Mouse (Mus musculus) forebrain, embryonic 13.5 days (tissue): ENCODE data around the gene Pde10a. TPM values are rescaled to one million over a fixed set of nuclear protein-coding genes. Genes with fewer than 3 reads are reported as not detected.
A peak's percentile ranks its signal among the peaks of the same experiment; 100 is the strongest.

ENCODE experiments used
- ATAC-seq: fragments of 200-750 bp; cut with Nextera tagmentation; 2 replicates; pipeline ENCODE4 v1.8.0; 2017
- H3K27ac ChIP-seq: fragments of 300-500 bp; sonication (generic); 2 replicates; pipeline ENCODE4 v1.5.1; 2015; ENCODE audit warnings: inconsistent platforms, mild to moderate bottlenecking, moderate library complexity
- H3K27me3 ChIP-seq: fragments of 300-500 bp; sonication (generic); 2 replicates; pipeline ENCODE4 v1.6.1; 2015; ENCODE audit warnings: mild to moderate bottlenecking, inconsistent platforms
- H3K36me3 ChIP-seq: fragments of 300-500 bp; sonication (generic); 2 replicates; pipeline ENCODE4 v1.6.1; 2015; ENCODE audit warnings: mild to moderate bottlenecking, inconsistent platforms; ENCODE audit not compliant: poor library complexity, severe bottlenecking
- H3K4me1 ChIP-seq: fragments of 300-500 bp; sonication (generic); 2 replicates; pipeline ENCODE4 v1.6.1; 2015; ENCODE audit warnings: inconsistent platforms
- H3K4me2 ChIP-seq: fragments of 300-500 bp; sonication (generic); 2 replicates; pipeline ENCODE4 v1.6.1; 2015; ENCODE audit warnings: inconsistent platforms, mild to moderate bottlenecking, moderate library complexity
- H3K4me3 ChIP-seq: fragments of 300-500 bp; sonication (generic); 2 replicates; pipeline ENCODE4 v1.5.1; 2015; ENCODE audit warnings: mild to moderate bottlenecking, inconsistent platforms
- H3K9ac ChIP-seq: fragments of 300-500 bp; sonication (generic); 2 replicates; pipeline ENCODE4 v1.6.1; 2015; ENCODE audit warnings: mild to moderate bottlenecking, inconsistent platforms
- H3K9me3 ChIP-seq: fragments of 300-500 bp; sonication (generic); replicated peaks from 2 replicates; pipeline ENCODE4 v1.6.1; 2016; ENCODE audit warnings: inconsistent platforms
- WGBS: fragments of 180-500 bp; shearing (Covaris S2); methylation state at CpG from one replicate; pipeline ENCODE4 v1.1.7; 2015; 5-methylcytosine and 5-hydroxymethylcytosine counted together
- polyA plus RNA-seq: library from polyadenylated mRNA; unstranded; fragments of >200 nt; fragmentation: Nextera tagmentation; extraction: Ambion mirVana; gene quantifications from 2 replicates; pipeline ENCODE4 v1.2.1, GENCODE M21; 2015

Pde10a gene
- polyA plus RNA-seq, 1 experiment from 2014 or later = 13.4 TPM

DNA sequence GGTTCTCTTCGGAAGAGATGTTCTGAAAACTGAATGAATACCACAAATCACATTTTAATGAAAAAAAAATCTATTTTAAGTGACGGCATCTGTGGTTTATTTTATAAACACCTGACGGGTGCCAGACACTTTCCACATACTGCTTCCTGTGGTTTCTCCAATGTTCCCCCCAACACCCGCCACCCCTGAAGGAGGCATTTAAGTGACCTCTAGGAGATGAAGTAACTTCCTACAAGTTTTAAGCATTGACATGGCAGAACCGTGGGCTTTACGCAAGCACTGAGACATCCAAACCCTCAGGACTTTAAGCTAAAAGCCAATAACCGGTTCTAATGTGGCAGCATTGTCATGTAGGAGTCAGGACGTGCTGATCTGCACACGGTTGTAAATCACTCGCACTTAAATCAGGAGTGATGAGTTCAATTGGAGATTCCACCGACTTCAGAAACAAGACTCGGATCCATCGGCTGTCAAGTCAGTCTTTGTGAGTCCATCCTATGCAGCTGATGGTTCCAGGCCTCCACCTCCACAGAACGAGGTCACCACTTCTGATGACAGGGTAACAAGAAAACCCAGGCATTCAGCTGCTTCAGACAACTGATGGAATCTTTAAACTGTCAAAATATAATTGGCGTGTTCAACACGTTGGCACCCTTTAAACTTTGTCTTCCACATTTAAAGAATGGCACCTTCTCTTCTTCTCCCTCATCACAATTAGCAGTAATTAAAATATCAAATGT, 115.7 kb downstream of the Pde10a start:
- ATAC-seq = no peak
- 84% methylated on average over 16 of the region's 16 CpGs for WGBS

DNA sequence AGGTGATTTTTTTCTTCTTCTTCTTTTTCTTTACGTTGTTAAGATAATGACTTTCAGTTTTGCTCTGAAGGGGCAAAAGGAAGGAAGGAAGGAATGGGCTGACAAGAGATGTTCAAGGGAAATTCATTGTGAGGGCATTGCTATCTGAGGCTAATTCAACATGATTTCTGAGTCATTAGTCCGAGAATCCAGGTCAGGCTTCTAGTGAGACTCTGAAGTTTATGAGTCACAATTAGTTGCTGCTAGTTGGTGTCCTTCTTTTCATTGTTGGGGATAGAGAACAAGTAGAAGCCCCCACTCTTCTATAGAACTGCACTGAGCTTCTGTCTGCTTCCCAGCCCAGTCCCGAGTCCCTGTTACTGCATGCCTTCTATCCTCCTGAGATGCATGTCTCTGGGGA, 116.3 kb downstream of the Pde10a start:
- no peak overlapping the region for H3K27ac ChIP-seq
- no peaks in the 10 kb centered on the region for H3K27me3 ChIP-seq
- no peak overlapping the region for H3K4me2 ChIP-seq
- no peaks in the 10 kb centered on the region for H3K36me3 ChIP-seq
- H3K9me3 ChIP-seq = no peaks in the 10 kb centered on the region
- no peaks in the 10 kb centered on the region for H3K4me1 ChIP-seq
- H3K9ac ChIP-seq = no peak overlapping the region
- no peak overlapping the region for H3K4me3 ChIP-seq
- WGBS = 62% methylated on average over 3 of the region's 3 CpGs
- no peak for ATAC-seq

More for the DNA sequence above, 115.7 kb downstream of the Pde10a start:
- Histone ChIP-seq H3K9me3 (no peaks in the 10 kb centered on the region), H3K27me3 (no peaks in the 10 kb centered on the region), H3K4me2 (no peak overlapping the region), H3K9ac (no peak overlapping the region), H3K27ac (no peak overlapping the region), H3K4me1 (no peaks in the 10 kb centered on the region), H3K36me3 (no peaks in the 10 kb centered on the region), H3K4me3 (no peak overlapping the region)

DNA sequence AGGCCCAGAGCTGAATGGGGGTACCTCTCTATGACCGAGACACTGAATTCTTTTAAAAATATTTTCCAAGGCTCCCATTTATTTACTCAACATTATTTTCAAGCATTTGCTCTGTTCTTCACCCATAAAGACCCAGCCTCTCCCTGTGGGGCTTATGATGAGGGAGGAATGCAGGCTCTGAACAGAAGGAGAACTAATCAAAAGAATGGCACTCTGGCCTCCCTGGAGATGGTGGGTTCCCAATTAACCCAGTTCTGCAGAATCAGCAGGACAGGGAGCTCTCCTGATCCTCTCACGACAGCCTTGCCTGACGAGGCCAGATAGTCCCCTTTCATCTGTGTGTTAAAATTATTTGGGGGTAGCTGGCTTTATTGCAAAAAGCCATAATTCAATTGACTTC, 117.2 kb downstream of the Pde10a start:
- Histone ChIP-seq H3K27ac (no peak overlapping the region), H3K4me2 (no peak overlapping the region), H3K27me3 (no peaks in the 10 kb centered on the region), H3K4me1 (peaks cover 5% of the 10 kb centered on the region; the same call in 1 of the 2 replicates), H3K9me3 (no peaks in the 10 kb centered on the region), H3K4me3 (no peak overlapping the region), H3K9ac (no peak overlapping the region), H3K36me3 (no peaks in the 10 kb centered on the region)
- no peak for ATAC-seq
- 55% methylated on average over 3 of the region's 3 CpGs for WGBS

DNA sequence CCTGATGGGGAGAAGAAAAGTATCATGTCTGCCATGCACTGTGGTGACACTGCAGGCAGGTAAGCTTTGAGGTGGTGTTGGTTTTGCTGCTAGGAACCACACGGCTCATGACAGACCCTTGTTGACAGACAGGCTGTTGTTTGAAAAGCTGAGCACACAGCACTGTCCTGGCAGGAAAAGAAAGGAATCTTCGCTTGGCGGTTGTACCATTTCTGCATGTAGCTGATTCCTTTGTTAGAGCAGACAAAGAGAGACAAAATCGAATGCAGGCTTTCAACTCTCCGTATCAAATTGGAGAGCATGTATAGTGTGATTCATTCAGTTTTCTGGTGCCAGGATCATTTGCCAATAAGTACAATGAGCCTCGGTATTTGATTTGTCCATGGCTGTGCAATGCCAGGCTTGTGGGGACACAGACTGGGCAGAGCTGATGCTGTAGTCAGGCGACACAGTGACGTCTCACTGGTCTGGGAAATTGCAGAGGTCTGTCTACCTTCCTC, 122.2 kb downstream of the Pde10a start:
- Histone ChIP-seq H3K27me3 (no peaks in the 10 kb centered on the region), H3K36me3 (no peaks in the 10 kb centered on the region), H3K4me1 (peaks cover 10% of the 10 kb centered on the region), H3K9me3 (no peaks in the 10 kb centered on the region), H3K4me2 (no peak overlapping the region), H3K9ac (no peak overlapping the region), H3K4me3 (no peak overlapping the region), H3K27ac (peak overlapping the region; percentile 38; the same call in 1 of the 2 replicates)
- peak; percentile 72 for ATAC-seq
- WGBS = 28% methylated on average over 8 of the region's 8 CpGs

DNA sequence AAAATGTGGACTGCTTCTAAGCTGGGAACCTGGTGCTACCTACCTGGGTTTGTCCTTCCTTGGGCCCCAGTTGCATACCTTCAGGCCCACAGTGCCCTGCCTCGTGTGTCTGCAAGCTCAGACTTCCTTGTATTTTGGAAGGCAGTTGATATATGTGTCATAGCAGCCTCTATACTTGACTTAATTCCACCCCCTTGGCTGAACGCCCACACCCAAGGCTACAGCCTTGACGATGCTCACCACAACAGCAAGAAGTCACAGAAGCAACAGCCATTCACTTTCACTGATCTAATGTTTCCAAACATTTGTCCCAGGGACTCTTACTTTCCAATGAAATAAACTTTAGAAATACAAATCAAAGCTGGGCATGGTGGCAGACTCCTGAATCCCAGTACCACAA, 123.1 kb downstream of the Pde10a start:
- 74% methylated on average over 3 of the region's 3 CpGs for WGBS
- Histone ChIP-seq H3K36me3 (no peaks in the 10 kb centered on the region), H3K4me1 (peaks cover 10% of the 10 kb centered on the region), H3K27ac (no peak overlapping the region), H3K4me3 (no peak overlapping the region), H3K9ac (no peak overlapping the region), H3K9me3 (no peaks in the 10 kb centered on the region), H3K4me2 (no peak overlapping the region), H3K27me3 (no peaks in the 10 kb centered on the region)
- no peak for ATAC-seq

DNA sequence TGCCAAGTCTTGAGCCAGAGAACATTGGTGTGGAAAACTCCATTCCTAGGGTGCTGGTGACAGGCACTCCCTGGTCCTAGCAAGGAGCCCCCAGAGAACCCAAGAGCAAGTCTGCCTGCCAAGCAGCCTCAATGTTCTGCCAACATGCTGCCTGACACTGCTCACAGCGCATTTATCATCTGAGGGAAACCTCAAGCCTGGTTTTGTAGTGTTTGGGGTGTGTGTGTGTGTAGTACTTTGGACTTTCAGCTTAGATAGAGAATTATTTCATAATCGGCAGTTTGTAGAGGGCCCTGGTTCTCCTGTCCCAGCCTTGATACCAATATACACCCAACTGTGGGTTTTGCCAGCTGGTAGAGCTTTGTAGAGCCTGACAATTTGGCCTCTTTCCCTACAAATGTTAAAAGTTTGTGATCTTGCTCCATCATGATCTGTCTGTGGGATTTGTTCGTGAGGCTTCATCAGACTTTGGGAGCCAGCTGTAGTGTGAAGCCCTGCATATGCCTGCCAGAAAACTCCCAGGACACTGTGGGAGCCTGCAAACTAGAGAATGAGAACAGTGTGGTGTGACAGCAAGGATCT, 127.6 kb downstream of the Pde10a start:
- Histone ChIP-seq H3K36me3 (no peaks in the 10 kb centered on the region), H3K4me2 (no peak overlapping the region), H3K27ac (no peak overlapping the region), H3K27me3 (no peaks in the 10 kb centered on the region), H3K4me1 (peaks cover 1% of the 10 kb centered on the region), H3K9ac (no peak overlapping the region), H3K4me3 (no peak overlapping the region), H3K9me3 (no peaks in the 10 kb centered on the region)
- no peak for ATAC-seq
- 87% methylated on average over 3 of the region's 3 CpGs for WGBS

DNA sequence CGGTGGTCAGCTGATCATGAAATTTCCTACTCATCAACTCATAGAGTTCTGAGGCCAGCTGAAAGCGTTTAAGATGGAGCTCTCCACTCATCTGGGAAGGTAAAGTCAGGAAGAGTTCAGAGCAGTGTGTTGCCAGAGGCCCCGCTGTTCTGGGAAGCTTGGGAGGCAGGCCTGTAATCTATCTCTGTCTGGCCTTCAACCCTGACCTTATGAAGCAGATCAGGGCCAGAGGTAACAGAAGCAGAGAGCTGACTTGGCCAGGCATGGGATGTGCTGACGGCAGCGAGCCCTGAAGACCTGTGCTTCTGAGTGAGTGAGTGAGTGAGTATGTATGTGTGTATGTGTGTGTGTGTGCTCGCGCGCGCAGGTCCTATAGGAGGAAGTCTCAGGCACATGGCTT, 132.5 kb downstream of the Pde10a start:
- WGBS = 91% methylated on average over 9 of the region's 9 CpGs
- Histone ChIP-seq H3K4me3 (no peak overlapping the region), H3K9ac (no peak overlapping the region), H3K4me2 (no peak overlapping the region), H3K27ac (no peak overlapping the region), H3K27me3 (no peaks in the 10 kb centered on the region), H3K9me3 (no peaks in the 10 kb centered on the region), H3K36me3 (no peaks in the 10 kb centered on the region), H3K4me1 (no peaks in the 10 kb centered on the region)
- ATAC-seq = no peak

DNA sequence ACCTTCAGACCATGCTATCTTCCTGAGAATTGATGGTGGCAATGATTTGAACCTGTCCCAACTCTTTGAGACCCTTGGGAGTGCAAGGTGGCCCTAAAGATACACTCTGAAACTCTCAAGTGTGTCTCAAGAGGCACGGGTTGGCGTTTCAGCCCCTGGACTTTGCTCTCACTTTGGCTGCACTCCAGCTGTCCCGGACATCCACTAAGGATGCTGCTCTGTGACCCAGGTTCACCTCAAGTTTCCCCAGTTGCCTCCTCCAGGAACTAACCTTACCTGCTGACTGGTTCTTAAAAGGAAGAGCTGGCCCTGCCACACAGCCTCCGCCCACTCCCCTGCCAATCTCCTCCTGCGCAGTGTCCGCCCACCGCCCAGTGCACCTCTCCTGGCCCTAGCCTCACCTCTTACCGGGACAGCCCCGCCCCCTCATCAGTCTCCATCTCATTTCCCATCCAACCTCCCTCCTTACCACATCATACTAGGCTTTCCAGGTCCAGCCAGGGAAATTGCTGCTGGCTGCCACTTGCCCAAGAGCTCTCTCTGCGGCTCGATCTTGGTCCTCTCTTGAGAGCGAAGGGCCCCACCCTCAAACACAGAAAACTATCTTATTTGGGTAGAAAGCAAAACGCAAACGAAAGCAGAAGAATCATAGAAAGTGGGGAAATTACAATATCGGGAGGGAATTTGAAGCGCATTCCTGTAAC, 133.7 kb downstream of the Pde10a start:
- Histone ChIP-seq H3K4me3 (no peak overlapping the region), H3K9me3 (no peaks in the 10 kb centered on the region), H3K4me2 (no peak overlapping the region), H3K36me3 (no peaks in the 10 kb centered on the region), H3K4me1 (no peaks in the 10 kb centered on the region), H3K9ac (no peak overlapping the region), H3K27me3 (no peaks in the 10 kb centered on the region), H3K27ac (no peak overlapping the region)
- 69% methylated on average over 16 of the region's 16 CpGs for WGBS
- ATAC-seq = no peak

DNA sequence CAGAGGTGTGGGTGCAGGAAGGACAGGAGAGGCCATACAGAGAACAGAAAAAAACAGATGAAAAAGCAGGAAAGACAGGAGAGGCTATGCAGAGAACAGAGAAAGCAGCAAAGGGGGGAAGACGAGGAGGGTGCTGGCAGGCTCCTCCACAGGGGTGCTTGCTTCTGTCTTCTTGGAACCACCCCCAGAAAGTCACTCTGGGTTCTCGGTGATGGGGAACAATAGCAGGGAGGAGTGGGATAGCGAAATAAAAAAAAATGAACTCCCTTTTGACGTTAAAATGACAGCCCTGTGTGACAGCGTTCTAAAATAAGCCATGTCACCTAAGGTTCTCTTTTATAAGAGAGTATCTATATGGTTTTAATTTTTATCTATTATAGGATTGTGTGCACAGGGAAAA, 141.7 kb downstream of the Pde10a start:
- no peak overlapping the region for H3K4me2 ChIP-seq
- ATAC-seq = no peak
- WGBS = 59% methylated on average over 5 of the region's 5 CpGs
- no peaks in the 10 kb centered on the region for H3K27me3 ChIP-seq
- H3K36me3 ChIP-seq = no peaks in the 10 kb centered on the region
- no peak overlapping the region for H3K27ac ChIP-seq
- H3K4me3 ChIP-seq = no peak overlapping the region
- H3K9me3 ChIP-seq = no peaks in the 10 kb centered on the region
- no peak overlapping the region for H3K9ac ChIP-seq
- H3K4me1 ChIP-seq = no peaks in the 10 kb centered on the region

DNA sequence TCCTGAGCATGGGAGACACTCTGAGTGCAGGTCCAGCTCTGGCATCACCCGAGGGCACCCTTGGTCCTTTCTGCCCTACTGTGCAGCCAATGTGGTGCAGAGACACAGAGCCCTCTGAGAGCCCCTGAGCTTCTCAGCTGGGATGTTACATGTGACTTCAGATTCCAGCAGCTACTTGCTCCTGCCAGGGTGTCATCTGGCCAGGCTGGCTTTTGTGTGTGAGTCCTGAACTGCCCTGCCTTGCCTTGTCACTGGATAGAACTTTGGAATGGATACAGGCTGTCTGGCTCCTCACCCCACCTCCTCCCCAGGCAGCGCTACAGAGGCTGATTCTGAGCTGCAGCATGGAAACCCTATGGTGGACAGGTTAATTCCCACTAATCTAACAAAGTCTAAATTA, 149.5 kb downstream of the Pde10a start:
- Histone ChIP-seq H3K4me2 (no peak overlapping the region), H3K9me3 (no peaks in the 10 kb centered on the region), H3K36me3 (no peaks in the 10 kb centered on the region), H3K27ac (no peak overlapping the region), H3K4me3 (no peak overlapping the region), H3K27me3 (no peaks in the 10 kb centered on the region), H3K4me1 (no peaks in the 10 kb centered on the region), H3K9ac (no peak overlapping the region)
- no peak for ATAC-seq
- 96% methylated on average over 2 of the region's 2 CpGs for WGBS

DNA sequence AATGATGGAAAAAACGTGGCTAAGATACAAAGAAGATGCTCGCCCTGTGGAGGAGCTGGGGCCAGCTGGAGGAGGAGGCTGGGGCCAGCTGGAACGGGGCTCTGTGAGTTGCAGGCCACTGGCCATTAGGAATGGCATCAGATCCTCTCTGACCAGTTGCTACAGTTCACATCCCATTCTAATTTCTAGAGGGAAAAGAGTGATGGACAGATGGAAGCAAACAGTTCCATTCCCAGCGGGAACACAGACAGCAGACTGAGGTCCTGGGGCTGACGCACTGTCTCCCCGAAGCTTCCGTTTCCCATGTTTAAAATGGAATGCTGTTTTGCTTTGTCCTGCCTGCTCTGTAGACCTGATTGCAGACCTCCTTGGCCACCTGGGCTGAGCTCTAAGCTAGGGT, 161.2 kb downstream of the Pde10a start:
- H3K27me3 ChIP-seq = no peaks in the 10 kb centered on the region; the same call in 1 of the 2 replicates
- H3K9ac ChIP-seq = no peak overlapping the region
- H3K4me2 ChIP-seq = no peak overlapping the region
- no peak overlapping the region for H3K4me3 ChIP-seq
- WGBS = 82% methylated on average over 7 of the region's 7 CpGs
- H3K9me3 ChIP-seq = no peaks in the 10 kb centered on the region
- no peak overlapping the region for H3K27ac ChIP-seq
- H3K36me3 ChIP-seq = no peaks in the 10 kb centered on the region
- ATAC-seq = no peak
- no peaks in the 10 kb centered on the region for H3K4me1 ChIP-seq

DNA sequence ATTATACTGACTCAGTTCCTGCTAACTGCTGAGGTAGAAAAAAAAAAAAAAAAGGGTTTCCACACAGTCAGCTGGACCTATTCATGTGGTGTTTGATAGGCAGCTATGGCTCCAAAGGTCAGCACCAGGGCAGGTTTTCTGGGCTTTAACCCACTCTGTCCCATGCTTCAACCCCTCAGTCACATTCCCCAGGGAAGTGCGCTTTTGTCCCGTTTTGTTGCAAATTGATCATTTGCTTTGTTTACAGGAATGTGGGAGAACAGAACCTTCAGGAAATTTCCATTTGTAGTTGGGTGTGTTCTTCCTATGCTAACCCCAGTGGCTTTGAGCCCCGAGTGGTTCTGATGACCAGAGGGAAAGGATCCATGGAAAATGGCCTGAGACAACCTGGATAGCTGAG, 162.9 kb downstream of the Pde10a start:
- ATAC-seq = no peak
- no peaks in the 10 kb centered on the region; the same call in 1 of the 2 replicates for H3K27me3 ChIP-seq
- H3K27ac ChIP-seq = no peak overlapping the region
- H3K4me3 ChIP-seq = no peak overlapping the region
- no peak overlapping the region for H3K4me2 ChIP-seq
- no peaks in the 10 kb centered on the region for H3K4me1 ChIP-seq
- H3K9me3 ChIP-seq = no peaks in the 10 kb centered on the region
- 63% methylated on average over 3 of the region's 3 CpGs for WGBS
- no peak overlapping the region for H3K9ac ChIP-seq
- no peaks in the 10 kb centered on the region for H3K36me3 ChIP-seq
